Comparison of ENCODE assay signal across 9 mouse cellular contexts in the genomic region with DNA sequence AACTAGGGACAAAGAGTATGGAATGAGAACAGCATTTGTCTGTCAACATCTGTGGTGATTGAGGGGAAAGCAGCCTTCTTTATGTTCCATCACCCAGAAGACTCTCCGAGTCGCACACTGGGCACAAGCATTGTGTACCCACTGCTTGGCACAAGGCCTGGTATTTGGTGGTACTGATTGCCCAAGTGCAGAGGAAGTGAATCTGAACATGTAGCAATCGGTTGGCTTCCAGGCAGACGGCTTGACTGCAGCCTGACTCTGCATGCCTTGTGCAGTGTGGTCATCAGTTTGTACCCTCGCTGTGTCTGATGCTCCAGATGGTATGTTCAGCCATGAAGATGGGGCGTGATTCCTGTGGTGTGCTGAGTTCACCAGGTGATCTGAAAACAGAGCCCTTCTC. TPM values are rescaled to one million over a fixed set of nuclear protein-coding genes. Genes with fewer than 3 reads are reported as not detected.
A peak's percentile ranks its signal among the peaks of the same experiment; 100 is the strongest.
DNase-seq lines count a peak whose midpoint lies in the region; ATAC-seq and TF ChIP-seq lines count a peak whose summit lies in the region.
"Had no signal": no experiment of that assay in that cellular context is flagged by ENCODE, and none has a peak within 500 bp of the region (broad histone marks: within the 10 kb centered on the region; RNA-seq: fewer than 3 reads in every experiment).

No protein-coding gene starts in this region.

- no peak overlapping the region for H3K9ac ChIP-seq in kidney, embryonic 15.5 days
- H3K9ac ChIP-seq in forebrain, embryonic 15.5 days (replicated peaks) = no peak overlapping the region
- no peak overlapping the region for H3K9ac ChIP-seq in midbrain, embryonic 14.5 days (replicated peaks; ENCODE audit: low read length)

- no peak overlapping the region for H3K4me3 ChIP-seq in kidney, adult 2 months (ENCODE audit: insufficient read depth, low read depth, low read length)
- H3K4me3 ChIP-seq in kidney, embryonic 15.5 days (replicated peaks) = no peak overlapping the region
- no peak overlapping the region for H3K4me3 ChIP-seq in C2C12 (ENCODE audit: insufficient read depth, poor library complexity, severe bottlenecking)
- no peak overlapping the region for H3K4me3 ChIP-seq in forebrain, embryonic 15.5 days
- H3K4me3 ChIP-seq in midbrain, embryonic 14.5 days (replicated peaks; ENCODE audit: low read depth, low read length) = no peak overlapping the region
- no peak overlapping the region for H3K4me3 ChIP-seq in thymus, adult 2 months (ENCODE audit: control insufficient read depth, insufficient read depth, low read length)

- TF ChIP-seq CTCF in kidney, adult 2 months (conservative IDR thresholded peaks at IDR 0.05; ENCODE audit: insufficient read depth, insufficient read length, low read depth, low read length) = no peak
- no peak for TF ChIP-seq CTCF in C2C12 (IDR thresholded peaks at IDR 0.05; ENCODE audit: control insufficient read depth, insufficient read depth, insufficient read length)
- no peak for TF ChIP-seq CTCF in thymus, adult 2 months (IDR thresholded peaks at IDR 0.05; ENCODE audit: borderline replicate concordance, control insufficient read depth, extremely low read depth, insufficient read depth, low read length, poor library complexity)

- TF ChIP-seq POLR2A in kidney, adult 2 months (IDR thresholded peaks at IDR 0.05; ENCODE audit: low read depth, low read length) = no peak
- no peak for TF ChIP-seq POLR2A in thymus, adult 2 months (IDR thresholded peaks at IDR 0.05; ENCODE audit: control insufficient read depth, extremely low read depth, insufficient read depth, low read length, poor library complexity)

- H3K27ac ChIP-seq in kidney, adult 2 months (ENCODE audit: insufficient read depth, low read depth, low read length) = no peak overlapping the region
- no peak overlapping the region for H3K27ac ChIP-seq in kidney, embryonic 15.5 days
- H3K27ac ChIP-seq in forebrain, embryonic 15.5 days (replicated peaks) = no peak overlapping the region
- H3K27ac ChIP-seq in midbrain, embryonic 14.5 days (replicated peaks; ENCODE audit: low read depth, low read length) = no peak overlapping the region
- H3K27ac ChIP-seq in thymus, adult 2 months (ENCODE audit: control insufficient read depth, insufficient read depth, low read length) = no peak overlapping the region

- DNase-seq in kidney, adult 2 months = peak; percentile 3
- DNase-seq in adrenal gland, postnatal 36 days = peak; percentile 4 to 12
- DNase-seq in lung, postnatal 14 days = peak; percentile 14
- DNase-seq in midbrain, embryonic 14.5 days = no peak
- DNase-seq in thymus, adult 2 months = no peak
- DNase-seq: cerebellum, postnatal 36 days had no signal

- H3K9me3 ChIP-seq in kidney, embryonic 15.5 days (replicated peaks) = no peaks in the 10 kb centered on the region
- no peaks in the 10 kb centered on the region for H3K9me3 ChIP-seq in forebrain, embryonic 15.5 days
- H3K9me3 ChIP-seq in midbrain, embryonic 14.5 days (ENCODE audit: control insufficient read depth, low read length) = no peaks in the 10 kb centered on the region

- no peaks in the 10 kb centered on the region for H3K27me3 ChIP-seq in kidney, adult 2 months (replicated peaks; ENCODE audit: control insufficient read depth, insufficient read depth, low read length)
- no peaks in the 10 kb centered on the region for H3K27me3 ChIP-seq in kidney, embryonic 15.5 days
- H3K27me3 ChIP-seq in C2C12 (ENCODE audit: control insufficient read depth, insufficient read depth, insufficient read length) = no peaks in the 10 kb centered on the region
- H3K27me3 ChIP-seq in forebrain, embryonic 15.5 days = no peaks in the 10 kb centered on the region
- no peaks in the 10 kb centered on the region for H3K27me3 ChIP-seq in midbrain, embryonic 14.5 days (ENCODE audit: control insufficient read depth, insufficient read depth, low read length)
- H3K27me3 ChIP-seq in thymus, adult 2 months (ENCODE audit: control insufficient read depth, insufficient read depth, low read length) = no peaks in the 10 kb centered on the region

- no peaks in the 10 kb centered on the region for H3K79me2 ChIP-seq in C2C12 (ENCODE audit: control insufficient read depth, insufficient read depth)

- no peaks in the 10 kb centered on the region for H3K4me1 ChIP-seq in kidney, adult 2 months (ENCODE audit: control insufficient read depth, insufficient read depth, low read length)
- no peaks in the 10 kb centered on the region for H3K4me1 ChIP-seq in kidney, embryonic 15.5 days
- H3K4me1 ChIP-seq in forebrain, embryonic 15.5 days = peaks cover 8% of the 10 kb centered on the region
- peaks cover 2% of the 10 kb centered on the region for H3K4me1 ChIP-seq in midbrain, embryonic 14.5 days (ENCODE audit: control insufficient read depth, insufficient read depth, low read length)
- H3K4me1 ChIP-seq in thymus, adult 2 months (replicated peaks; ENCODE audit: control insufficient read depth, insufficient read depth, low read length) = no peaks in the 10 kb centered on the region

- no peak for ATAC-seq in kidney, embryonic 15.5 days (replicated peaks; ENCODE audit: low FRiP score)
- ATAC-seq in forebrain, embryonic 15.5 days (replicated peaks) = no peak
- ATAC-seq in midbrain, embryonic 14.5 days (ENCODE audit: low FRiP score, low TSS enrichment) = no peak

- WGBS in kidney, adult 2 months = 87% methylated on average over 6 of the region's 6 CpGs
- WGBS in kidney, embryonic 15.5 days = 86% methylated on average over 6 of the region's 6 CpGs
- WGBS in forebrain, embryonic 15.5 days = 79% methylated on average over 6 of the region's 6 CpGs
- 86% methylated on average over 6 of the region's 6 CpGs for WGBS in midbrain, embryonic 14.5 days
- WGBS in thymus, adult 2 months = 66% methylated on average over 6 of the region's 6 CpGs

- H3ac ChIP-seq in C2C12 (ENCODE audit: control insufficient read depth, insufficient read length, low read depth) = no peak overlapping the region

- no peak overlapping the region for H3K4me2 ChIP-seq in kidney, embryonic 15.5 days
- H3K4me2 ChIP-seq in forebrain, embryonic 15.5 days (replicated peaks) = no peak overlapping the region
- H3K4me2 ChIP-seq in midbrain, embryonic 14.5 days (ENCODE audit: low read length) = no peak overlapping the region

- no peaks in the 10 kb centered on the region for H3K79me3 ChIP-seq in C2C12 (ENCODE audit: low read depth)

- H3K36me3 ChIP-seq in kidney, adult 2 months (ENCODE audit: control insufficient read depth, insufficient read depth, low read length) = no peaks in the 10 kb centered on the region
- no peaks in the 10 kb centered on the region for H3K36me3 ChIP-seq in kidney, embryonic 15.5 days
- no peaks in the 10 kb centered on the region for H3K36me3 ChIP-seq in C2C12 (ENCODE audit: control insufficient read depth, insufficient read depth)
- no peaks in the 10 kb centered on the region for H3K36me3 ChIP-seq in forebrain, embryonic 15.5 days
- no peaks in the 10 kb centered on the region for H3K36me3 ChIP-seq in midbrain, embryonic 14.5 days (ENCODE audit: control insufficient read depth, insufficient read depth, low read length)
- H3K36me3 ChIP-seq in thymus, adult 2 months (ENCODE audit: control insufficient read depth, insufficient read depth, low read length) = no peaks in the 10 kb centered on the region

TF ChIP-seq in C2C12, 6 proteins besides CTCF, POLR2A, EP300 and RAD21:
- TF ChIP-seq FOSL1 (IDR thresholded peaks at IDR 0.05; ENCODE audit: insufficient read depth, low read length, poor library complexity, severe bottlenecking) (no peak), USF1 (IDR thresholded peaks at IDR 0.05; ENCODE audit: low read depth) (no peak), CEBPB (IDR thresholded peaks at IDR 0.05; ENCODE audit: low read depth) (peak; percentile 43), MYOD1 (IDR thresholded peaks at IDR 0.05; ENCODE audit: control insufficient read depth, insufficient read length, low read depth) (no peak), MAX (IDR thresholded peaks at IDR 0.05) (no peak), MYOG (IDR thresholded peaks at IDR 0.05; ENCODE audit: control insufficient read depth, extremely low read depth, insufficient read length) (no peak)

RNA-seq across cellular contexts. Expression of gene Tada1, which starts 39.8 kb away (rescaled TPM):
- 15.9 and 16.9 TPM in 2 replicates for polyA plus RNA-seq in kidney, adult 2 months (2012; rRNA removed)
- 57.6 and 58.3 TPM in 2 replicates for polyA plus RNA-seq in kidney, embryonic 15.5 days (2015; fragmentation: Nextera tagmentation; extraction: Ambion mirVana)
- 18.5 TPM for polyA plus RNA-seq in C2C12 (2012; fragmentation: generic; extraction: Trizol)
- total RNA-seq in adrenal gland, postnatal 36 days (2021) = 10 to 100 TPM; 17.5 to 20.3 TPM
- 94.6 and 101 TPM in 2 replicates for polyA plus RNA-seq in forebrain, embryonic 15.5 days (2015; fragmentation: Nextera tagmentation; extraction: Ambion mirVana)
- polyA plus RNA-seq in midbrain, embryonic 14.5 days (2014; fragmentation: Nextera tagmentation; extraction: Ambion mirVana) = 94.3 and 99.7 TPM in 2 replicates
- polyA plus RNA-seq in thymus, adult 2 months (2012; rRNA removed) = 35.2 and 35.4 TPM in 2 replicates

Comparison
In these comparisons a context has a peak if more than half of its experiments do, and no peak if none do; other contexts are left out.
1. DNase-seq: peak in kidney, adult 2 months (single experiment), adrenal gland, postnatal 36 days (2 of 2) and lung, postnatal 14 days (single experiment); none in midbrain, embryonic 14.5 days (single experiment) and thymus, adult 2 months (single experiment).